Mouse (Mus musculus) ES-Bruce4 (cell line): ENCODE data around the gene Gm29776.
A peak's percentile ranks its signal among the peaks of the same experiment; 100 is the strongest.

Experiments
- CTCF ChIP-seq: IDR thresholded peaks from one replicate; pipeline ENCODE4 v1.8.1; 2011; ENCODE audit warnings: low read depth, low read length
- EP300 ChIP-seq: IDR thresholded peaks from 2 replicates; pipeline ENCODE4 v1.6.1; 2011; ENCODE audit warnings: low read depth, low read length; ENCODE audit not compliant: insufficient read depth

DNA sequence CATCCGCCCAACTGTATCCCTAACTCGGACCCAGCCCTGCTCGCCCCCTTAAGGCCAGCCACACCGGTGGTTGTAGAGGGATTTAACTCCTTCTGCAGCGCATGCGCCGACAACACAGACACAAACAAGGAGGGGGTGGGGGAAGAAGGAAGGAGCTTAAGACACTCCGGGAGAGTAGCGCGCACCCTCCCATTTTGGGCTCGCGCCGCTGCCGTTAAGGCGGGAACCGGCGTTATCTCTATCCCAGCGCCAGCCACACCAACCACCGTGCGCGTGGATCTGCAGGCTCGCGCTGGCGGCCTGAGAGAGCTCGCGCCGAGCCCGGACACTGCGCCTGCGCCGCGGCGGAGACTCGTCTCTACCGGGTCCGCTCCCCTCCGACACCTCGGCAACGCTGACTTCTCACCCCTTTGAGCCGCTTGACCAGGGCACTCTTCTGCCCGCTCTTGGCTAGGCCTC is 12.5 kb downstream of the Gm29776 start, which contains the start of gene 1700123O20Rik:
- TF ChIP-seq CTCF (peak; percentile 15), EP300 (no peak)
